Mouse (Mus musculus) layer of hippocampus, postnatal 14 days (tissue): ENCODE results near the gene Ankle1. TPM values are rescaled to one million over a fixed set of nuclear protein-coding genes. Genes with fewer than 3 reads are reported as not detected.
A peak's percentile ranks its signal among the peaks of the same experiment; 100 is the strongest.

Experiments
- DNase-seq, 2 experiments: peaks; one replicate each; pipeline ENCODE4 v3.0.0; 2021 to 2022; ENCODE audit warnings: low spot score in 2 of 2, mixed read lengths in 1 of 2
- long read RNA-seq, 2 experiments: library from polyadenylated mRNA; stranded (forward); transcript quantifications; one replicate each; pipeline ENCODE4 v2.0.0; 2021
- total RNA-seq, 2 experiments: library from RNA; stranded (reverse); gene quantifications; 2 replicates each; pipeline ENCODE4 v1.2.3; 2021

The Ankle1 gene
- 1 to 10 TPM in 1 of 2 experiments, under 1 TPM in 1; 0.60 to 1.7 TPM for total RNA-seq
- long read RNA-seq, experiment 1, partial matches to known transcripts, result 1 of 4 reads
- long read RNA-seq, experiment 1, other reads (novel, unspliced or antisense), result 1 of 4 reads
- long read RNA-seq, experiment 2, partial matches to known transcripts, result 1 of 2 reads
- long read RNA-seq, experiment 2, other reads (novel, unspliced or antisense), result 0 of 2 reads

DNA sequence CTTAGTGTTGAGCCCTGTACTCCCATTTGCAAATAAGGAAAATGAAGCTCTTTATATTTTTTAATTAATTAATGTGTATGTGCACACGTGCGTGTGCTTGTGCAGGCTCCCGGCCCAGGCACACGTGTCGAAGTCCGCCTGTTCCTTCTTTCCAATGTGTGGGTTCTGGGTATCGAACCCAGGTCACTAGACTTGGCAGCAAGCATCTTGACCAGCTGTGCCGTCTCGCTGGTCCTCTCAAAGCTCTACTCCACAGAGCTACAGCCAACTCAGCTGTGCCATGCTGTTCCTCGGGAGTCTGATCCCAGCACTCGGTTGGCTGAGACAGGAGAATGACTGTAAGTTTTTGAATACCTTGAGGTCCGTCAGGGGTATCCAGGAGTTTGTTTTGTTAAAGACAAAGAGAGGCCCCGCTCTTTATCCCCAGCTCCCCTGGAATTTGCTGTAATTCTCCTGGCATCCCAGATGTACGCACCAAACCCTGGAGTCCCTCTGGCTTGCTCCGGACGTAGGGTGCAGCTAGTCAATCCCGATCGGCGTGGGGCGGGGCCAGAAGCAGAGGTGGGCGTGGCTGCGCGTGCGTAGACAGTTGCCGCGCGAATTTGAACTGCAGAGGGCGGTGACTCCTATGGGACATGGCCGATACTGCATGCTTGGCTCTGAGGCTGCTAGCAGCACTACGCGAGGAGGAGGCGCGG lies at the start of gene Ankle1:
Ankle1 (plus strand) TSS at position 610 of the 698 bp plus-strand sequence.
- DNase-seq, result peak; percentile 90 to 94

DNA sequence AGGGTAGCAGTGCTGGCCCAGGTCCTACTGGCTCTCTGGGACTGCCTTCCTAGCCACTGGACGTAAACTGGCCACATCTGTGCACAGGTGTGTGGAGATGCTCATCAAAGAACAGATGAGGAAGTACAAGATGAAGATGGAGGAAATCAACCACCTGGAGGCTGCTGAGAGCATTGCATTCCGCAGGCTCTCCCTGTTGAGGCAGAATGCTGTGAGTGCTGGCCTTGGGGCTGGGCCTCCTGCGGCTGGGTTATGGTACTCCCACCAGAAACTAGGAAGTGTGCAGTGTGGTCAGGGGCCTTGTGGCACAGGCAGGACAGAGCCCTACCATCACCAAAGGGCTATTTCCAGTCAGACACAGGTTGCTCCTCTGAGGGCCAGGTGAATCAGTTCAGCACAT lies 47.8 kb upstream of the Ankle1 start:
- no peak for DNase-seq

DNA sequence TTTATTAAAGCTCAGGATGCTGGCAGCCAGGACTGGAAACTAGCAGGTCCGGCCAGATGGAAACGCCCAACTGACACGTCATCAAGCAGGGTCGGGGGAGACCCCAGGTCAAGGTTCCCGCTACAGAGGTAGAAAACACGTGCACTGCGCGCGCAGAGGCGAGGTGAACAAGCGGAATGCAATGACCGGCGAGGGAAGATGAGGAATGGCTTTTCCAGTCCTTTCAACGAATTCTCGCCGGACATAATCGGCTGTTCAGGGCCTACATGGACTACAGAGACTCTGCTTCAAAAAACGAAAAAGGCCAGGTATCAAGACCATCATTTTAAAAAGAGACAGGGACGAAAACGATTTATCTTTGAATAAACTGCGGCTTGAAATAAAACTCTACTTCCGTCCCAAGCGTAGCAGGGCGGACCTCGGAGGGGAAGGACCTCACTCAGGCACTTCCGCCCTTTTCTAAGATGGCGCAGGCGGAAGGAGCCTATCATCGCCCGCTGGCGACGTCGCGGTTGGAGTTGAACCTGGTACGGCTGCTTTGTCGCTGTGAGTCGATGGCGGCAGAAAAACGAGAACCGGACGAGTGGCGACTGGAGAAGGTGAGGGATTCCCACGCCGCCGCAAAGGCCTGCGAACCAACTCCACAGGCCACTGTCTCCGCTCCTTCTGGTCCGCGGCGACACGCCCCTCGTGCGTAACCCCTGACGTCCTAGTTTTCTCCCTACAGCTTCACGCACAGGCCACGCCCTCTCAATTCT lies 38.9 kb upstream of the Ankle1 start, which contains the start of gene Use1:
Use1 (plus strand) TSS at position 78 of the 758 bp plus-strand sequence.
- peak; percentile 92 to 94 for DNase-seq

DNA sequence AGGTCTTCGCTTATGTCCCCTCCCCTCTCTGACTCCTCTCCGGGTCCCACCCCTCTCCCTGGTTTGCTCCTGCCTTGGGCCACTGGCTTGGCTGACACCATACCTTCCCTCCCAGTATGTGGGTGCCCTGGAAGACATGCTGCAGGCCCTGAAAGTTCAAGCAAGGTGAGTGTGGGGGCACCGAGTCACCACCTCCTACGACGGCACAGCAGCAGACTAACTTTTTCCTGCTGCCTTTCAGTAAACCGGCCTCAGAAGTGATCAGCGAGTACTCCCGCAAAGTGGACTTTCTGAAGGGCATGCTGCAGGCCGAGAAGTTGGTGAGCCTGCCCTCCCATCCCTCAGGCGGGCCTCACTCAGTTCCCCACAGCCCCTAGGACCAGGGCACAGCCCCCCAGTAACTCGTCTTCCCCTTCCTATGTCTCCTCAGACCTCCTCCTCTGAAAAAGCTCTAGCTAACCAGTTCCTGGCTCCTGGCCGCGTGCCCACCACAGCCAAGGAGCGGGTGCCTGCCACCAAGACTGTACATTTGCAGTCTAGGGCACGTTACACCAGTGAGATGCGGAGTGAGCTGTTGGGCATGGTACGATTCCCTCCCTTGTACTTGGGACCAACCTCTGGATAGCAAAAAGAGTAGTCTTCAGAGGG lies 38.2 kb upstream of the Ankle1 start:
- no peak for DNase-seq

DNA sequence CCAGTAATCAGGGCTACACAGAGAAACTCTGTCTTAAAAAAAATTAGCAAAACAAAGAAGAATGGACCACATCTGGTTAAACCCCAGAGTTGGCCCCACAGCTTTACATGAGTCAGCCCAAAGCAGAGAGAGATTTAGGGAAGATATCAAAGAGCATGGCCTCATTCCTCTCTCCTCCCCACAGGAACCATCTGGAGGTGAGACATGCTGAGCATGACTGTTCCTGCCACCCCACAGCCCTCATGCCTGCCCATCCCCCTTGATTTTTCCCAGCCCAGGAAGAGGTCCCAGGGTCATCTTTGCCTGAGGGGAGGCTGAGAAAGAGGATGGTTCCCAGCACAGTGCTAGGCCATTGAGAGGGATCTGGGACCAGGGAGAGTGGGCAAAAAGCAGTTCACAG lies 37.4 kb upstream of the Ankle1 start:
- DNase-seq, result no peak

DNA sequence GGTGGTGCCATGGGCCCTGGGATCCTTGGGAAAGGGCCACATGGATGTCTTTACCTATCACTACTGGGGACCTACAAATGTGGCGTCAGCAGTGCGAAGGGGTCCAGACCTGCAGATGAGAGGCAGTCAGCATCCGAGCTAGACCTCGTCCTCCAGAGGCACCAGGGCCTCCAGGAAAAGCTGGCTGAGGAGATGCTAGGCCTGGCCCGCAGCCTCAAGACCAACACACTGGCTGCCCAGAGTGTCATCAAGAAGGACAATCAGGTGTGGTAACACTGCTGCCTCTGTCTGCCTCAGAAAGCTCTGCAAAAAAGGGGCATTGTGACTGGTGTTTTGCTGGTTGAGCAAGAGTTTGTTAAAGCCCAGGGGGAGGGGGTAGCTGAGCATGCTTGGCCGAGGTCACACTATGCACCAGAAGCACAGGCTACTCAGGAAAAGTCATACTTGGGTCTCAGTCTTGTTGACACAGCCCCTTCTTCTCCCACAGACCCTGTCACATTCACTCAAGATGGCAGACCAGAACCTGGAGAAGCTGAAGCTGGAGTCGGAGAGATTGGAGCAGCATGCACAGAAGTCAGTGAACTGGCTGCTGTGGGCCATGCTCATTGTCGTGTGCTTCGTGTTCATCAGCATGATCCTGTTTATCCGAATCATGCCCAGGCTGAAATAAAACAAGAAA lies 36.6 kb upstream of the Ankle1 start:
- DNase-seq, result no peak

DNA sequence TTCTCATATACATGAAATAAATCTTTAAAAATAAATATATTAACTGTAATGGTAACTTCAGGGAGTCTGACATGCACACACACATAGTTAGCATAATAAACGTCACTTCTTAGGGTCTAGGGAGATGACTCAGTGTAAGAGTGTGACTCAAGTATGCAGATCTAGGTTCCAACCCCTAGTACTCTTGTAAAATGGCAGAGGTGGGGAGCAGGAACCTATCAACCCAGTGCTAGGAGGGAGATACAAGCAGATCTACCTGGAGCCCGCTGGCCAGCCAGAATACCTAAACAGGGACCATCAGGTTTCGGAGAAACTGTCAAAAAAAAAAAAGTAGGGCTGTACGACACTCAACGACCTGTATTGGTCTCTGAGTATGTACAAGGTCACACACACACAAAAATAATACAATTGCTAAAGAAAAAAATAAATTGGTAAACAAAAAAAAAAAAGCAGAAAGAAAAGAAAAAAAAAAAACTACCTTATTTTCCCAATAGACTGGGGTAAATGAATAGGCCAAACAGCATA lies 35.0 kb upstream of the Ankle1 start:
- DNase-seq, result no peak

DNA sequence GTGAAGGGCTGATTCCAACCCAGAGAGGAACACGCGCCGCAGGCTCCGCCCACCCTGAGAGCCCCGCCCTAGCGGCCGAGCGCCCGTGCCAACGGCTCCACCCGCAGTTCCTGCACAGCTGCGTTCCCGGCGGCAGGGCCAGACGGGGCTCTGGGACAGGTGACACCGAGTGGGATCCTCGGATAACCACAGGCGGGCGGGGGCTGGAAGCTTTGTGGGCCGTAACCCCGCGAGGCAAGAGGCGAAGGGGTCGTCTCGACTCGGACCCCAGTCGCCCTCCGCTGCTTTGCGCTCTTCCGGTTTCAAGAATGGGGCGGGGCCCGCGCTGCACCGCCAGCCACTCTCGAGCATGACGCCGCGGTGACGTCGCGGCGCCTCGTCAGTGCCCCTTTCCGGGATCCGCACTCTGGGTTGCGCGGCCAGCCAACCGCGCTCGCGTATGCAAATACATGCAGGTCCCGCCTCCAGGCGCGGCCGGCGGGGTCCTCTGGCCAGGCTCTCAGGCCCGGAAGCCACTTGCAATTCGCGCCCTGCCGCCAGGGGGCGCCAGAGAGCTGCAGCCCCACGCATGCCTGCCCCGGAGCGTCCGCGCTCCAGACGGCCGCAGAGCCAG lies 34.5 kb upstream of the Ankle1 start, which contains the start of gene Ocel1:
Ocel1 (plus strand) TSS at position 63 of the 613 bp plus-strand sequence.
- DNase-seq, result peak; percentile 97 to 98

DNA sequence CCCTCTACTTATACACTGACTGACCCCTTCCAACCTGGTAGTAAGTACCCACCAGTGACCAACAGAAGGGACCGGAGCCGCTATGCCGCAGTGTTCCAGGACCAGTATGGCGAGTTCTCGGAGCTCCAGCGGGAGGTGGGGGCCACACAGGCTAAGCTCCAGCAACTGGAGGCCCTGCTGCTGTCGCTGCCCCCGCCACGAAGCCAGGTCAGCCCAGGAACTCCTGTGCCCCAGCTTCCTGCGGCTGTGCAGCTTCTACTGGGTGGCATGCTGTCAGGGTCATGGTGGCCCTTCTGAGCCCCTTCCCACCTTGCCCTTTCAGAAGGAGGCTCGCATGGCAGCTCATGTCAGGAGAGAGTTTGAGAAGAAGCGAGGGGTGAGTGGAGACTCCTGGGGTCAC lies 33.4 kb upstream of the Ankle1 start:
- DNase-seq, result no peak

DNA sequence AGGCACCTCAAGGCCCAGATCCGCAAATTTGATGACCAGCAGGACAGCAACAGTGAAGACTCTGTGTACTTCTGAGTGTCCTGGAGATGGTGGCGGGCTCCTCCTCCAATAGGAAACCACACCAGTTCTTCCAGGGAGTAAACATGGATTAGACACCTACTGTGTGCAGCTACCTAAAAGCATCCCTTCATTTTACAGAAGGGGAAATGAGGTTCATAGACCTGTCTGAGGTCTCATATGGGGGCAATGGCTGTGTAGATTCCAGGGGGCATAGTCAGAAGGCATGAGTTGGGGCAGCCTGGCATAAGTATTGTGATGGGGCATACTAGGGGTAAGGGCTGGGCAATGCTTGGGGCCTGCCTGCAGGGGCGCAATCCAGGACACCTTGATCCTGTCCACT lies 32.8 kb upstream of the Ankle1 start:
- no peak for DNase-seq

DNA sequence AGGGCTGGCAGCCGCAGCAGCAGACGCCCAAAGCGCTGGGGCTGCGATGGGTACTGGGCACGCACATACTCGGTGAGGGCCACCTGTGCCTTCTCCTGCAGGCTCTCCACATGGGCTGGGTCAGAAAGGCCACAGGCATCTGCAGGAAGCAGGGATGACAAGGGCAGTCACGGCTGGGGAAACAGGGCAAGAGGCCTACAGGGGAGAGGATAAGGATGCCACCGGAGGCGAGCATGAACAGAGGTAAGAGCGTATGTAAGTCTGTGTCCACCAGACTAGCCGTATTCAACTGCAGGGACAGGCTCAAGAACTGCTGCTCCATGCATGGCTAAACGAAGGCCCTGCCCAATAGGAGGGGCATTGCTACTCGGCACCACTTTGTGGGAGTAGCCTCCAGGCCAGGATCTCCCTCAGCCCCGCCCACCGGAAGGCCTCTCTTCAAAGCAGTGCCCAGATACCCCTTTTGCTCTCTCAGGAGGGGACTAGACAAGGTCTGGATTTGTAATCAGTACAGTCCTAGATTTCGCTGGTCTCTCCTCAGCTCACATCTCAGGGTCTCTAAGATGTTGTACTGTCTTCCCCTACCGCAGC lies 31.1 kb upstream of the Ankle1 start:
- no peak for DNase-seq

DNA sequence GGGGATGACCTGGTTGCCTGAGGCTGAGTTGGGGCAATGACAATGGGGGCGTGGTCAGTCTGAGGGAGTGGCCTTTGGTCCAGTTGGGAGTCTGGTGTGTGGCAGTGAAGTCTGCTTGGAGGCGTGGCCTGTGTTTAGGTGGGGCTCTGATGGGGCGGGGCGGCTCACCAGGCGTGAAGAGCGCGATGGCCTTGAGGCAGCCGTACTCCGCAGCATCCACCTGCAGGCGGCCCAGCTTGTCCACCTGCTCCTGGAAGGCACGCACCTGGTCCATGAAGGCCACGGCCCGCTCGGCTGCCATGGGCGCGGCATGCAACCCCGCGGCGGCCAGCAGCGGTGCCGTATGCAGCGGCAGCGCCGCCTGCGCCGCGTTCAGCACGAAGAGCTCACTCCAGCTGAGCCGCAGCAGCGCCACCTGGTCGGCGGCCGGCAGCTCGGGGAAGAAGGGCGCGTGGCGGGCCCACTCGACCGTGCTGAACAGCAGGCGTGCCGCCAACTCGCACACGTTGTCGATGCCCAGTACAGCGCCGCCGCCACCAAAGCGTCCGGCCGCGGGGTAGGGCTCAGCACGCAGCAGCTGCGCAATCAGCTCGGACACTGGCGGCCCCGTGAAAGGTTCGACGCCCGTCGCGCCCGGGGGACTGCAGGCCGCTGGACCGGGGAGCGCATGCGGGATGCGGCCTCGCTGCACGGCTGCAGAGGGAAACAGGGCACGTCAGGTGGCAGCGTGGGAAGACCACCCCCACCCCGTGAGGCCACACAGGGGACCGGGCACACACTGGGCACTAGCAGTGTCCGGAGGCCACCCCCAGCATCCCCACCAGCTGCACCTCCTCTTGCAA lies 30.0 kb upstream of the Ankle1 start:
- DNase-seq, result peak in 1 of 2 experiments; percentile 30

DNA sequence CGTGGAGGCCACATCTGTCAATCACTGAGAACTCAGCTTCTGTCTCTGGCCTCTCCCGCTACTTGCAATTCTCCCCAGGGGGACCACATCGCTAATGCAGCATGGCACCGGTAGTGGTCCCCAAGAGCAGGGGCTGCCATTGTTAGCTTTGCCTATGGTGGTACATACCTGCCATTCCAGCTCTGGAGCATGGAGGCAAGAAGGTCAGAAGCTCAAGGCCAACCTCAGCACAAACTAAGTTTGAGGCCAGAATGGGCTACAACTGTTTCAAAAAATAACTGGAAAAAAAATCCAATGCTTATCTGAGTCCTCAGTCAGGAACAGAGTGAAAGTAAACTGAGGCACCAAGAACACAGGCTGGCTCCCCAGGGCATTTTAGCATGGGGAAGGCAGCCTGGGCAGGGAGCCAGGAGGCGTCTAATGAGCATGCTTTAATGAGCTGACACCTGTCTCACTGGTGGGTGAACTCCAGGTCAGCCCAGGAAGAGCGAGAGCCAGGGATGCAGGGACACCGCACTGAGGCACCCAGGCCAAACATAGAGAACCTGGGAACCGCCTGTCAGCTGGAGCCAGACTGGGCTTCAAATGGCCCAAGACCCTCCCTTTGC lies 29.3 kb upstream of the Ankle1 start:
- no peak for DNase-seq

DNA sequence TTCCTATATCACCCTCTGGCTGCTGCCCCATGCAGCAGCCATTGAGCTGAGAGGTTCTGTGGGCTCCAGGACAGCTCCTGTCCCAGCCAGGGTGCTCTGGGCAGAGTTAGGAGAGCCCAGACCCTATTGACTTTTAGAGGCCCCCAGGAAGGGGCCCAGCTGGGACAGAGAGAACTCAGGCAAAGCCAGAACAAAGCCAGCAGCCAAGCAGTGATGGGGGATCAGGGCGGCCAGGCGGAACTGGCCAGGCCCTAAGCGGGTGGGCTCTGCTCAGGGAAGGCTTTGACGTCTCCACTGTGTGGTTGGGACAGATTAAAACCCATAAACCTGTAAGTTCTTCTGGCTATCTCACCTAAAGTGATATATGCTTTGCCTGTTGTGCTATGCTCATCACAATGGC lies 26.8 kb upstream of the Ankle1 start:
- no peak for DNase-seq

DNA sequence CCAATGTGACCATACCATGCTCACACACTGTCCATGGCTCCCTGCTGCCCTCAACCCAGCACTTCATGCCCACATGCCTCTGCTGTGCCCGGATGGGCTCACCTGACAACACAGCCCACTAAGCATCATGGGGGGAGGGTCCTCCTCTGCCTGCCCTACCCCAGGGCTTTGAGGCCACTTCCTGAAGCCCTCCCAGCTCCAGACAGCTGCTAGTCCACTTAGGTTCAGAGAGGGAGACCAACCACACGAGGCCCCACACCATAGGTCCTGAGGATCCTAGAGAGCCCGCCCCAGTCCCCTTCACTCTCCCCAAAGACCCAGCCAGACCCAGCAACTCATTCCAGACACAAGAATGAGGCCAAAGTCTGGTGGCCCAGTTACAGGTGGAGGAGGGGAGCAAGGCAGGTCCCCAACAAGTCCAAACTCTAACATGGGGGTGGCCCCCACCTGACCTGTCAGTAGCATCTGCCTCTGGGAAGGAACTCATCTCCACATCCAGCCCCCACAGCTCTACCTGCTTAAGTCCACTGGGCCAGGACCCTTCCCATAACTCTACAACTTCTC lies 26.2 kb upstream of the Ankle1 start:
- no peak for DNase-seq

DNA sequence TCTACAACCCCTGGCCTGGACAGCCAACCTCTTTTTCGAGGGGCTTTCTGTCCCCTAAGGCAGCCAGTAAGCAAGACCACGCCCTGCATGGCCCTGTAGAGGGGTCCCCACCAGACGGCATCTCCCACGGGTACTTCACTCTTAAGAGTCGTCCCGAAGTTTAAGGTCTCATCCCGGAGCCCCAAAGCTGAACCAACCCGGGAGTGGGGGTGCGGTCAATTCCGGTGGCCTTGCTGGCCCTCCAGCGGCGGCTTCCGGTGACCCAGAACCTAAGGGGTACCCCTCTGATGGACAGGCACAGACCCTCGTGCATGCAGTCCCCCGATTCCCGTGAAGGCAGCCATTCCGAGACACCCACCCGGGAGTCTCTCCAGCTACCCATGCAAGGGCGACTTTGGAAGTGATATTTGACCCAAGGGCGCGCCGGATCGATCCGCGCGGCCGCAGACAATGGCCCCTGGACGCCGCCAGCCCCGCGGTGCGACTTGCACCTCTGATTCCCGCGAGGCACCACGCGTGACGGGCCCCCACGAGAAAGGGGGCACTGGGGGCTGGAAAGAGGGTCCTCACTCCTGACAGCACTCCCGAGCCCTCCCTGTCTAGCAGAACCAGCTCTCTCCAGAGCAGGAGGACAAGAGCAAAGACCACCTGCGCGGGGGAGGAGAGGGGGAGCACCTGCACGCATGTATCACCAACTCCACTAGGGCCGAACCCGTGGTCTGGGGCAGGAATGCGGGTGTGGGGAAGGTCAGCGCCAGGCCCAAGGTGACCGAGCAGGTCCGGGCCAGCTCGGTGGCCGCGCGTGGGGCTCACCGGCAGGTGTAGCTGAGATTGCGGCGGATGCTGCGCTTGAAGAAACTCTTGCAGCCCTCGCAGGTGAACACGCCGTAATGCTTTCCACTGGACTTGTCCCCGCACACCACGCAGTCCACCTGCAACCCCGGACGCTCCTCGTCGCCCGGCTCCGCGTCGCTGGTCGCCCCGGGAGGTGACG lies 25.3 kb upstream of the Ankle1 start:
- no peak for DNase-seq

DNA sequence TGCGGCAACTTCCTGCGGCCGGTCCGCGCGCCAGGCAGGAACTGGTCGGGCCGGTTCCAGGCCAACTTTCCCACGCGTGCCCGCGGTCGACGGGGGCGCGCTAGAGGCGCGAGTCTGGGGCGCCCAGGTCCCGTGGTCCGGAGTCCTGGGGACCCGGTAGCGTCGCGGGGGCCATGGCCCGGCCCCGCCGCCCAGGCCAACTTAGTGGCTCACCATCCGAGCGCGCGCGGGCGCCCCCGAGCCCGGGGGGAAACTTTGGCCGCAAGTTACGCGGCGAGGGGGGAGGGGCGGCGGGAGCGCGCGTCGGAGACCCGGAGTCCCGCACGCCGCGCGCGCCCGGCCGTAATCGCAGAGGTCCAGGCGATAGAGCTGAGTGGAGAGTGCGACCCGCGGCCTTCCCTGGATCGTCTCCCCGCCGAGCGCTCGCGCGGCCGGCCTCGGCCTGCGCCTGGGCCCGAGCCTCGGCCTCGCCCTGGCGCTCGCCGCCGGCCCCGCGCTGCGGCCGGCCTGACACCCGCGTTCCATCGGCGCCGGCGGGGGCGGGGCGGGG lies 24.3 kb upstream of the Ankle1 start, which contains the start of gene Nr2f6:
Nr2f6 (minus strand) TSS at position 540 of the 550 bp plus-strand sequence.
- DNase-seq, result peak in 1 of 2 experiments; percentile 59
